10 mouse cellular contexts compared by ENCODE assay signal in the genomic region with DNA sequence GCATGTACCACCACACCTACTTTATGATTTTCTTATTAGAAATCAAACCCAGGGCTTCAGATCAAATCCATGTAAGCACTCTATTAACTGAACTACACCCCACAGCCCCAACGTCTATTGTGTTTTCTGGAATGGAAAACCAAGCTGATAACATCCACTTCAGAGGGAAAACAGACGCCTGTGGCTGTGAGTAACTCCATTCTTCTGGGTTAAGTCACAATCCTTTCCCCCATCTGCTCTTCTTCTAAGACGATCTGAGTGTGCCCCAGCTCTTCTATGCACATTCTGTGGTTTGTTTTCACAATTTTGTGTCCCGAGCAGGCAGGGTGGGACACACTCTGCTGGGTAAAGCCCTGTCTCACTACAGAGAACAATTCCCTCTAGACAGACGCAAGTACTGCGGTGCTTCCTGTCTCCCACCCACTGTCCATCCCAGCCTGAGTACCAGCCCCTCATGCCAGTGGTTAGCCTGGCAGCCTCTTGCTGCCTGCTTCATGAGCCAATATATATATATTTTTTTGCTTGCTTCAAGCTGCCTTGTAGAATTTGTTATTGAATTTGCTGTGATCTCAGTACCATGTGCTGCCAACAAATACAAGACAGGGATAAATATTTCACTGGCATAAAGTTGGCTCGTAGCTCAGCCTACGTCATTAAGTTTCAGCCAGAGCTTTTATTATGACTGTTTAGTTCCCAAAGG.
DNase-seq lines count a peak whose midpoint lies in the region; ATAC-seq and TF ChIP-seq lines count a peak whose summit lies in the region.
"Had no signal": no experiment of that assay in that cellular context is flagged by ENCODE, and none has a peak within 500 bp of the region (broad histone marks: within the 10 kb centered on the region; RNA-seq: fewer than 3 reads in every experiment).

No protein-coding gene starts in this region.

- peak; percentile 66 for DNase-seq in kidney, adult 2 months
- DNase-seq in adrenal gland, adult 8-10 months = peak; percentile 38
- DNase-seq in heart, adult 8-10 months (ENCODE audit: low spot score) = peak; percentile 50
- DNase-seq in right cerebral cortex, postnatal 4 days = no peak
- DNase-seq: cerebellum, adult 11-12 months; gastrocnemius, postnatal 36 days had no signal

- TF ChIP-seq CTCF in kidney, adult 2 months (conservative IDR thresholded peaks at IDR 0.05; ENCODE audit: insufficient read depth, insufficient read length, low read depth, low read length) = no peak

- no peaks in the 10 kb centered on the region; the same call in 1 of the 2 replicates for H3K4me1 ChIP-seq in kidney, adult 2 months (ENCODE audit: control insufficient read depth, insufficient read depth, low read length)
- no peaks in the 10 kb centered on the region for H3K4me1 ChIP-seq in kidney, embryonic 14.5 days (ENCODE audit: control insufficient read depth, insufficient read depth, low read length)
- H3K4me1 ChIP-seq in lung, embryonic 16.5 days (replicated peaks; ENCODE audit: control insufficient read depth, insufficient read depth, low read length) = no peaks in the 10 kb centered on the region; the same call in 1 of the 2 replicates
- H3K4me1 ChIP-seq in hindbrain, embryonic 12.5 days = no peaks in the 10 kb centered on the region

- WGBS in kidney, adult 2 months = 54% methylated on average over 8 of the region's 8 CpGs
- 60% methylated on average over 8 of the region's 8 CpGs for WGBS in kidney, embryonic 14.5 days
- 54% methylated on average over 8 of the region's 8 CpGs for WGBS in lung, embryonic 16.5 days
- WGBS in hindbrain, embryonic 12.5 days = 78% methylated on average over 8 of the region's 8 CpGs

- no peaks in the 10 kb centered on the region for H3K9me3 ChIP-seq in kidney, embryonic 14.5 days (ENCODE audit: control insufficient read depth, low read length)
- no peaks in the 10 kb centered on the region for H3K9me3 ChIP-seq in lung, embryonic 16.5 days (ENCODE audit: control insufficient read depth, low read length)
- H3K9me3 ChIP-seq in hindbrain, embryonic 12.5 days (replicated peaks) = no peaks in the 10 kb centered on the region

- H3K4me3 ChIP-seq in kidney, adult 2 months (ENCODE audit: insufficient read depth, low read depth, low read length) = no peak overlapping the region
- H3K4me3 ChIP-seq in kidney, embryonic 14.5 days (ENCODE audit: low read length) = no peak overlapping the region
- no peak overlapping the region for H3K4me3 ChIP-seq in lung, embryonic 16.5 days (ENCODE audit: low read length)
- H3K4me3 ChIP-seq in hindbrain, embryonic 12.5 days = no peak overlapping the region

- ATAC-seq in kidney, embryonic 14.5 days (ENCODE audit: low FRiP score, low TSS enrichment) = no peak
- ATAC-seq in lung, embryonic 16.5 days (ENCODE audit: low read depth) = peak; percentile 63
- ATAC-seq in activated CD4-positive, CD25-positive, alpha-beta regulatory T cell, adult 4 months = no peak
- no peak for ATAC-seq in hindbrain, embryonic 12.5 days (ENCODE audit: low FRiP score)

- no peak overlapping the region for H3K9ac ChIP-seq in kidney, embryonic 14.5 days (ENCODE audit: low read depth, low read length)
- H3K9ac ChIP-seq in lung, embryonic 16.5 days (ENCODE audit: low read length) = no peak overlapping the region
- no peak overlapping the region for H3K9ac ChIP-seq in hindbrain, embryonic 12.5 days

- no peak overlapping the region for H3K27ac ChIP-seq in kidney, adult 2 months (ENCODE audit: insufficient read depth, low read depth, low read length)
- H3K27ac ChIP-seq in kidney, embryonic 14.5 days (ENCODE audit: low read depth, low read length) = no peak overlapping the region
- no peak overlapping the region for H3K27ac ChIP-seq in lung, embryonic 16.5 days (ENCODE audit: low read length)
- H3K27ac ChIP-seq in hindbrain, embryonic 12.5 days = no peak overlapping the region

- H3K27me3 ChIP-seq in kidney, adult 2 months (replicated peaks; ENCODE audit: control insufficient read depth, insufficient read depth, low read length) = no peaks in the 10 kb centered on the region
- H3K27me3 ChIP-seq in kidney, embryonic 14.5 days (ENCODE audit: control insufficient read depth, insufficient read depth, low read length) = no peaks in the 10 kb centered on the region
- H3K27me3 ChIP-seq in lung, embryonic 16.5 days (ENCODE audit: control insufficient read depth, insufficient read depth, low read depth, low read length) = no peaks in the 10 kb centered on the region
- H3K27me3 ChIP-seq in hindbrain, embryonic 12.5 days = no peaks in the 10 kb centered on the region

- H3K4me2 ChIP-seq in kidney, embryonic 14.5 days (replicated peaks; ENCODE audit: low read depth, low read length) = no peak overlapping the region
- H3K4me2 ChIP-seq in lung, embryonic 16.5 days (ENCODE audit: low read depth, low read length) = no peak overlapping the region
- H3K4me2 ChIP-seq in hindbrain, embryonic 12.5 days (replicated peaks) = no peak overlapping the region

- no peaks in the 10 kb centered on the region for H3K36me3 ChIP-seq in kidney, adult 2 months (ENCODE audit: control insufficient read depth, insufficient read depth, low read length)
- H3K36me3 ChIP-seq in kidney, embryonic 14.5 days (ENCODE audit: control insufficient read depth, insufficient read depth, low read length) = no peaks in the 10 kb centered on the region
- H3K36me3 ChIP-seq in lung, embryonic 16.5 days (ENCODE audit: control insufficient read depth, insufficient read depth, low read length) = no peaks in the 10 kb centered on the region
- H3K36me3 ChIP-seq in hindbrain, embryonic 12.5 days = no peaks in the 10 kb centered on the region

- TF ChIP-seq POLR2A in kidney, adult 2 months (IDR thresholded peaks at IDR 0.05; ENCODE audit: low read depth, low read length) = no peak
